Mouse (Mus musculus) liver, embryonic 16.5 days (tissue): ENCODE results near the gene Vmn1r122. TPM values are rescaled to one million over a fixed set of nuclear protein-coding genes. Genes with fewer than 3 reads are reported as not detected.
"Not testable (repeated sequence)": the region's sequence is repeated elsewhere in the genome, so short reads cannot be mapped to it uniquely, and the experiment has no call there.

Experiments
- ATAC-seq: fragments of 200-750 bp; cut with Nextera tagmentation; 2 replicates; pipeline ENCODE4 v1.8.0; 2017; ENCODE audit warnings: low read depth, mild to moderate bottlenecking, moderate number of reproducible peaks, moderate library complexity
- H3K27ac ChIP-seq: fragments of 300-500 bp; sonication (generic); 2 replicates; pipeline ENCODE4 v1.5.1; 2014; ENCODE audit warnings: mild to moderate bottlenecking, low read length
- H3K27me3 ChIP-seq: fragments of 300-500 bp; sonication (generic); 2 replicates; pipeline ENCODE4 v1.6.1; 2014; ENCODE audit warnings: low read depth, low read length, mixed read lengths; ENCODE audit not compliant: control insufficient read depth, insufficient read depth
- H3K36me3 ChIP-seq: fragments of 300-500 bp; sonication (generic); 2 replicates; pipeline ENCODE4 v1.6.1; 2014; ENCODE audit warnings: mild to moderate bottlenecking; ENCODE audit not compliant: control insufficient read depth, insufficient read depth
- H3K4me1 ChIP-seq: fragments of 300-500 bp; sonication (generic); 2 replicates; pipeline ENCODE4 v1.6.1; 2014; ENCODE audit warnings: low read depth, low read length, mixed read lengths; ENCODE audit not compliant: control insufficient read depth
- H3K4me2 ChIP-seq: fragments of 300-500 bp; sonication (generic); 2 replicates; pipeline ENCODE4 v1.6.1; 2014; ENCODE audit warnings: low read depth, low read length, mixed read lengths
- H3K4me3 ChIP-seq: fragments of 300-500 bp; sonication (generic); 2 replicates; pipeline ENCODE4 v1.5.1; 2014; ENCODE audit warnings: low read depth, mild to moderate bottlenecking, low read length
- H3K9ac ChIP-seq: fragments of 300-500 bp; sonication (generic); 2 replicates; pipeline ENCODE4 v1.6.1; 2014; ENCODE audit warnings: low read depth, low read length
- H3K9me3 ChIP-seq: fragments of 300-500 bp; sonication (generic); replicated peaks from 2 replicates; pipeline ENCODE4 v1.6.1; 2016; ENCODE audit warnings: low read length; ENCODE audit not compliant: control insufficient read depth
- WGBS: fragments of 180-500 bp; shearing (Covaris S2); extraction: QIAGEN DNeasy Blood & Tissue Kit; methylation state at CpG from one replicate; pipeline ENCODE4 v1.1.7; 2014; ENCODE audit not compliant: insufficient replicate concordance; 5-methylcytosine and 5-hydroxymethylcytosine counted together
- polyA plus RNA-seq: library from polyadenylated mRNA; unstranded; fragments of >200 nt; fragmentation: Nextera tagmentation; extraction: Ambion mirVana; gene quantifications from 2 replicates; pipeline ENCODE4 v1.2.1, GENCODE M21; 2015

The Vmn1r122 gene
- not detected in 2 replicates for polyA plus RNA-seq

DNA sequence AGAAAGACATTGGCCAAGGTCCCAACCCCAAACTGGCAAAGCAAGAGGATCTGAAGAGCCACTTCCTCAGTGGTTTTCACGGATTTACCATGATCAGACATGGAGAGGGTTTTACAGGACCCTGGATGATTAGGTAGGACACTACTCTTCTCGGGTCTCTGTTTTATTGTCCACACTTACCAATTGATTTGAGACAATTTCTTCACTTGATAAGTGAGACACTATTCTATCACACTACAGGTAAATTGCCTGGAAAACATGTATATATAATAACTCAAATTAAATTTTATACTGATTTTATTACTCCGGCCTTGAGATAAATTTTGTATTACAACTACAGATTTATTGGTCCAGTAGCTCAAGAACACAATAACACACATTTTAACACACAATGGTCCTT lies at the start of gene Vmn1r122:
TSS of gene Vmn1r122 (minus strand) at position 101 of the 400 bp plus-strand sequence.
- 31% methylated on average over 2 of the region's 3 CpGs for WGBS
- H3K27me3 ChIP-seq, ATAC-seq, H3K4me3 ChIP-seq, H3K36me3 ChIP-seq, H3K27ac ChIP-seq, H3K4me1 ChIP-seq, H3K9me3 ChIP-seq, H3K9ac ChIP-seq, H3K4me2 ChIP-seq: not testable (repeated sequence)

DNA sequence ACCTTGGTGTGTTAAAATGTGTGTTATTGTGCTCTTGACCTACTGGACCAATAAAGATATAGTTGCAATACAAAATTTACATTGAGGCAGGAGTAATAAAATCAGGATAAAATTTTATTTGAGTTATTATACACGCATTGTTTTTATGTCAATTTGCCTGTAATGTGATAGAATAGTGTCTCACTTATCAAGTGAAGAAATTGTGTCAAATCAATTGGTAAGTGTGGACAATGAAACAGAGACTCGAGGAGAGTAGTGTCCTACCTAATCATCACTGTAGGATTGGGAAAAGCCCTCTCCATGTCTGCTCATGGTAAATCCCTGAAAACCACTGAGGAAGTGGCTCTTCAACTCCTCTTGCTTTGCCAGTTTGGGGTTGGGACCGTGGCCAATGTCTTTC lies 28.0 kb upstream of the Vmn1r122 start, which contains the start of gene Vmn1r123:
TSS of gene Vmn1r123 (plus strand) at position 301 of the 400 bp plus-strand sequence.
- WGBS: 18% methylated on average over 1 of the region's 3 CpGs
- not testable (repeated sequence) for H3K4me1 ChIP-seq, H3K27me3 ChIP-seq, H3K9me3 ChIP-seq, H3K4me3 ChIP-seq, H3K36me3 ChIP-seq, H3K4me2 ChIP-seq, ATAC-seq, H3K9ac ChIP-seq, H3K27ac ChIP-seq

DNA sequence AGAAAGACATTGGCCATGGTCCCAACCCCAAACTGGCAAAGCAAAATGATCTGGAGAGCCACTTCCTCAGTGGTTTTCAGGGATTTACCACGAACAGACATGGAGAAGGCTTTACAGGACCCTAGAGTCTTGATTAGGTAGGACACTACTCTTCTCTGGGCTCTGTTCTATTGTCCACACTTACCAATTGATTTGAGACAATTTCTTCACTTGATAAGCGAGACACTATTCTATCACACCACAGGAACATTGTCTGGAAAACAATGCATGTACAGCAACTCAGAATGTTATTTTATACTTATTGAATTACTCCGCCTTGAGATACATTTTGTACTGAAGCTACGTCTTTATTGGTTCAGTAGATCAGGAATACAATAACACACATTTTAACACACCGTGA lies 35.5 kb downstream of the Vmn1r122 start, which contains the start of gene Vmn1r121:
TSS of gene Vmn1r121 (minus strand) at position 101 of the 400 bp plus-strand sequence.
- H3K4me1 ChIP-seq, H3K27ac ChIP-seq, H3K9ac ChIP-seq, ATAC-seq, H3K27me3 ChIP-seq, H3K36me3 ChIP-seq, H3K9me3 ChIP-seq, H3K4me3 ChIP-seq, H3K4me2 ChIP-seq: not testable (repeated sequence)
- WGBS: 66% methylated on average over 4 of the region's 5 CpGs

Other genes with a start within 250 kb of the Vmn1r122 start
- not detected in 2 replicates for gene Vmn1r118, start 221.8 kb downstream of the Vmn1r122 start, polyA plus RNA-seq
- gene Vmn1r119, start 121.7 kb downstream of the Vmn1r122 start, polyA plus RNA-seq: not detected in 2 replicates
- gene Vmn1r120, start 80.3 kb downstream of the Vmn1r122 start, polyA plus RNA-seq: not detected in 2 replicates
- gene Vmn1r121, start 35.6 kb downstream of the Vmn1r122 start, polyA plus RNA-seq: not detected in 2 replicates
- not detected in 2 replicates for gene Vmn1r123, start 28.1 kb upstream of the Vmn1r122 start, polyA plus RNA-seq
- not detected in 2 replicates for gene Gm5157, start 56.3 kb upstream of the Vmn1r122 start, polyA plus RNA-seq
- not detected in 2 replicates for gene Vmn1r124, start 126.5 kb upstream of the Vmn1r122 start, polyA plus RNA-seq
- not detected in 2 replicates for gene Vmn1r125, start 138.1 kb upstream of the Vmn1r122 start, polyA plus RNA-seq
- not detected in 2 replicates for gene Vmn1r126, start 167.3 kb upstream of the Vmn1r122 start, polyA plus RNA-seq
- gene Vmn1r127, start 185.7 kb upstream of the Vmn1r122 start, polyA plus RNA-seq: not detected in 2 replicates
- gene Vmn1r128, start 215.2 kb upstream of the Vmn1r122 start, polyA plus RNA-seq: not detected in 2 replicates
- not detected in 2 replicates for gene Vmn1r129, start 227.2 kb upstream of the Vmn1r122 start, polyA plus RNA-seq